Mouse (Mus musculus): ENCODE measurements around the gene 4930435E12Rik. TPM values are rescaled to one million over a fixed set of nuclear protein-coding genes. Genes with fewer than 3 reads are reported as not detected.

The 4930435E12Rik gene
- polyA plus RNA-seq, 1 experiment from 2014 or later = not detected

DNA sequence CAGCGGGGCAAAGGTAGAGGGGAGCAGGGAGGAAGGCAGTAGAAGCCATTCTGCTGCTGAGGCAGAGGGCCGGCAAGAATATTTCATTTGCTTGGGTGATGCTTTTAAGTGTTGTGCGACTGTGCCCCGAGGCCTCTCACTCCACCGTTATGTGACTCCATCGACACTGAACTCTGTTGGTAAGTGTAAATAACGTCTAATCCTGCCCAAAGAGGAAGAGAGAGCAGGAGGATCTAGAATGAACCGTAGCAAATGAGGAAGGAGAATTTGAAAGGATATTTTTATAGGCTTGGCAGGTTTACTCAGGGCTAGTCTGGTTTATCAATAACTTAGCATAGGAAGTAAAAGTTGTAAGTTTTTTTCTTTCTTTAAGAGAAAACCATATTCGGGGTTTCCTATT is 59.0 kb downstream of the 4930435E12Rik start:
- no peak for DNase-seq (ENCODE audit: low read depth, low spot score)
- ChIA-PET CTCF (no interaction called here), POLR2A (no interaction called here)
- no peak for TF ChIP-seq CTCF (IDR thresholded peaks at IDR 0.05)
- ATAC-seq = no peak
- H3K27me3 ChIP-seq = no peaks in the 10 kb centered on the region
- in situ Hi-C loops (cut with MboI; ENCODE audit: low pct_unique_long_range_greater_than_20kb) = no loop called here

- CTCF ChIA-PET = no interaction called here
- POLR2A ChIA-PET = no interaction called here
- no peak for TF ChIP-seq CTCF (IDR thresholded peaks at IDR 0.05)
- no peaks in the 10 kb centered on the region for H3K27me3 ChIP-seq
- ATAC-seq (no peak), DNase-seq (ENCODE audit: low read depth, low spot score) (no peak)
- in situ Hi-C loops (cut with MboI; ENCODE audit: low pct_unique_long_range_greater_than_20kb) = no loop called here
Observed at GRCm38 (mm10) chr16:38768386-38768785, 60.2 kb downstream of the 4930435E12Rik start.

- ChIA-PET POLR2A (no interaction called here), CTCF (no interaction called here)
- DNase-seq (ENCODE audit: low read depth, low spot score) (no peak), ATAC-seq (no peak)
- H3K27me3 ChIP-seq = no peaks in the 10 kb centered on the region
- in situ Hi-C loops (cut with MboI; ENCODE audit: low pct_unique_long_range_greater_than_20kb) = no loop called here
- TF ChIP-seq CTCF (IDR thresholded peaks at IDR 0.05) = no peak
Observed at GRCm38 (mm10) chr16:38767761-38768160, 60.8 kb downstream of the 4930435E12Rik start.

DNA sequence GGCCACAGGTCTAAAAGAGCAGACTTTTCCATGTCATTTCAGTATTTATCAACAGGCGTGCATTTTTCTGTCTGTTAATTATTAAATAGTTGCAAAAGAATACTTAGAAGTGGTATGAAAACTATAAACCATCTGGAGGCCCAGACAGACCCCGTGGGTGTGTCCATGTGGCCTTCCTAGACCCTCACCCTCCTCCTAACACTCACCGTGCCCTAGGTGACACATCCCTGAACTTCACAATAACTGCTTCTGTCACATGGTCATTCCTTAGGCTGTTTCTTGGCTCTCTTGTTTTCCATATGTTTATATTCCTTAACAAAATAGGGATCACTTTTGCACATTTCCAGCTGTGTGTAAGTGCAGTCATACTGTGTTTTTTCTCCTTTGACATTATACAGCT is 61.9 kb downstream of the 4930435E12Rik start:
- H3K27me3 ChIP-seq = no peaks in the 10 kb centered on the region
- no peak for ATAC-seq
- in situ Hi-C loops (cut with MboI; ENCODE audit: low pct_unique_long_range_greater_than_20kb) = no loop called here
- CTCF ChIA-PET = no interaction called here
- POLR2A ChIA-PET = no interaction called here
- TF ChIP-seq CTCF (IDR thresholded peaks at IDR 0.05) = no peak
- DNase-seq (ENCODE audit: low read depth, low spot score) = no peak

- in situ Hi-C loops (cut with MboI; ENCODE audit: low pct_unique_long_range_greater_than_20kb) = no loop called here
- H3K27me3 ChIP-seq = no peaks in the 10 kb centered on the region
- POLR2A ChIA-PET = no interaction called here
- DNase-seq (ENCODE audit: low read depth, low spot score) (no peak), ATAC-seq (no peak)
- CTCF ChIA-PET = interaction anchor here (0.9 kb wide), 1 partner anchor 21 kb away, joined by 3 read pairs; the partner anchor contains the start of gene B4galt4
- TF ChIP-seq CTCF (IDR thresholded peaks at IDR 0.05) = no peak
Observed at GRCm38 (mm10) chr16:38763508-38763907, 65.0 kb downstream of the 4930435E12Rik start.

DNA sequence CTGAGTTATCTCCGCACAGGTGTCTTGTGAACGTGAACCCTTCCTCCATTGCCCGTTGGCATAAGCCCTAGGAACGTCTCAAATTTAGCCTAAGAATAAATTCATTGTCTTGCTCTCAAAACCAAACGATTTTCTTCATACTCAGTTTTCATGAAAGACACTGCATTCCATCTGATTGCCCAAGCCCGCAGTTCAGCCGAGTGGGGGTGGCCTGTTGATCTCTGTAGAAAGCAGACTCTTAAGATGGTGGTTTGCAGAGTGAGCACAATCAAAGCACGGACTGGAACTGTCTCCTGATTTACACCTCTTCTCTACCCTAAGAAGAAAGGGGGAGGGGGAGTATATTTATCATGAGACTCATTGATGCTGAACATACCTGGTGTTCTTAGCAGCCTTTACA is 66.1 kb downstream of the 4930435E12Rik start:
- CTCF ChIA-PET = no interaction called here
- H3K27me3 ChIP-seq = no peaks in the 10 kb centered on the region
- DNase-seq (ENCODE audit: low read depth, low spot score) (no peak), ATAC-seq (no peak)
- POLR2A ChIA-PET = no interaction called here
- in situ Hi-C loops (cut with MboI; ENCODE audit: low pct_unique_long_range_greater_than_20kb) = no loop called here
- TF ChIP-seq CTCF (IDR thresholded peaks at IDR 0.05) = no peak

Other genes starting within 250 kb of the 4930435E12Rik start
- 0.24 TPM for gene Arhgap31, start 115.5 kb downstream of the 4930435E12Rik start, polyA plus RNA-seq (2021)
- 13.0 TPM for gene B4galt4, start 86.5 kb downstream of the 4930435E12Rik start, polyA plus RNA-seq (2021)
- not detected for gene Upk1b, start 28.4 kb downstream of the 4930435E12Rik start, polyA plus RNA-seq (2021)
- gene Igsf11, start 63.9 kb upstream of the 4930435E12Rik start, polyA plus RNA-seq (2021) = 21.0 TPM

All from Patski (cell line).